Mouse (Mus musculus): Measurements from ENCODE around the gene Ube2n.

Ube2n gene

DNA sequence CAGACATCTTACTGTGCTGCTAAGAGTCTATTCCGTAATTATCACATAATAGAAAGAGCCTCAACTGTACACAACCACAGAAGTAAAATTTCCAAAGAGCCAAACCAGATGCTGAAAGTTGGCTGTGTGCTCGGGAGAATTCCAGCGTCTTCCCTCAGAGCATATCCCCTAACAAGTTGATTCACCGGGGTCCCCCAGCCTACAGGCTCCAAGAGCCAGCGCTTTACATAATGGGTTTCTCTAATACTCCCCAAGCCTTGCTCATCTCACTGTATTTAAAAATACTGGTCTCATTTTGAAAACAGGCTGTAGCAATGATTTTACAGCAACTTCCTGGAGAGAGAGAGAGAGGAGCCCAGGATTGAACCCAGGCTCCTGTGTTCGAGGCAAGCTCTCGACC, 46.7 kb downstream of the Ube2n start:
- DNase-seq: no peak

DNA sequence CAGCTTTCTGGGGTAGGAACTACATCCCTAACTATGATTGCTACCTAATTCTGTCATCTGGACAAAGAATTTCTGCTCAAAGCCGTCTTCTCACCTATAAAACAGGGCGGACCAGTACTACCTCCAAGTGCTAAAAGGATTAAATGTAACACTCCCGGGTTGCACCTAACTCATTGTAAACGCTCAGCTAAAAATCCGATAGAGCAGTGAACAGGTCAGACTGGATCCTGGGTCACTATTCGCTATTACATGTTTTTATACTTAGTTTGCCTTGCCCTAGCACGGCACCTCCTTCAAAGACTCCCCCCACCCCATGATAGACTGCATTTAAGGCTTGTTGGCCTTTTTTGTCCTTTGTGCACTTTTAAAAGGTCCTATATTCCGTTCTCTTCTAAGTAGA, 47.5 kb downstream of the Ube2n start:
- no peak for DNase-seq

DNA sequence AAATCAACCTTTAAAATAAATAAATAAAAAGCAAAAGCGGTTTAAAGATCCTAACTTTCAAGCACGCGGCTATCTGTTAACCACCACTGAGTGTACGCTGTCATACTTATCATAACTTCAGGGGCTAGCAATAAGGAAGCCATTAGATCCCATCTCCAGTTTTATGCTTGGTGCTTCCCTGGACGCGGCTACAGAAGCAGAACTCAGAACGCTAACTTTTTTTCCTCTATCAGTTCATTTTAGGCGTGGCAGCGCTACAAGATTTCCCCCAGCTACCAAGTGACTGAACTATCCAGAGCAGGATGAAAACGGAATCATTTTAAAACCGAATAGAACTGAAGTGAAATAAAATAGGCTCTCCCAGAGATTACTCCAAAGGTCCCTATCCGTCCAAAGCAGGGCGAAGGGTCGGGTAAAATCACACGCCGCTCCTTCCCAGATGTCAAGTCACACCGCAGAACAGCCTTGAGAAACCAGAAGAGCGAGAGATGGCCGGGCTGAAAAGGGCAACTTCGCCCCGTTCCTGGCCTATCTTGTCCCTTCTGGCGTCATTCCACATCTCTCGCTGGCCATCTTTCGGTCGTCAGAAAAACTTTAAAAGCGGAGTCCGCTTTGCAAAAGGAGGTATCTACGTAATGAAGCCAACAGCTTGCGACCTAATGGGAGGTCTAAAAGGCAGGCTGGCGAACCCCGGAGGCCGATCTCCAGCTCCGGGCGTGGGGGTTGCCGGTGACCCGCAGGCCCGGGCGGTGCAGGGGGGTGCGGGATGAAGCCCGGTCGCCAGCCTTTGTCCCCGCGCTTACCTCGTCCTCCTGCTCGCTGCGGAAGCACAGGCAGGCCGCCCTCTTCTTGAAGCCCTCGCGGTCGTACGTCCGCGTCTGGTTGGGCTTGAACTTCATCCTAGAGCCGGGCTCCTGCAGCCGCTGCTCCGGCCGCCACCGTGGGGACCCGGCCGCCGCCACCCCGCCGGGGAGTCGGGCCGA, 48.2 kb downstream of the Ube2n start:
- peak; percentile 66 for DNase-seq

DNA sequence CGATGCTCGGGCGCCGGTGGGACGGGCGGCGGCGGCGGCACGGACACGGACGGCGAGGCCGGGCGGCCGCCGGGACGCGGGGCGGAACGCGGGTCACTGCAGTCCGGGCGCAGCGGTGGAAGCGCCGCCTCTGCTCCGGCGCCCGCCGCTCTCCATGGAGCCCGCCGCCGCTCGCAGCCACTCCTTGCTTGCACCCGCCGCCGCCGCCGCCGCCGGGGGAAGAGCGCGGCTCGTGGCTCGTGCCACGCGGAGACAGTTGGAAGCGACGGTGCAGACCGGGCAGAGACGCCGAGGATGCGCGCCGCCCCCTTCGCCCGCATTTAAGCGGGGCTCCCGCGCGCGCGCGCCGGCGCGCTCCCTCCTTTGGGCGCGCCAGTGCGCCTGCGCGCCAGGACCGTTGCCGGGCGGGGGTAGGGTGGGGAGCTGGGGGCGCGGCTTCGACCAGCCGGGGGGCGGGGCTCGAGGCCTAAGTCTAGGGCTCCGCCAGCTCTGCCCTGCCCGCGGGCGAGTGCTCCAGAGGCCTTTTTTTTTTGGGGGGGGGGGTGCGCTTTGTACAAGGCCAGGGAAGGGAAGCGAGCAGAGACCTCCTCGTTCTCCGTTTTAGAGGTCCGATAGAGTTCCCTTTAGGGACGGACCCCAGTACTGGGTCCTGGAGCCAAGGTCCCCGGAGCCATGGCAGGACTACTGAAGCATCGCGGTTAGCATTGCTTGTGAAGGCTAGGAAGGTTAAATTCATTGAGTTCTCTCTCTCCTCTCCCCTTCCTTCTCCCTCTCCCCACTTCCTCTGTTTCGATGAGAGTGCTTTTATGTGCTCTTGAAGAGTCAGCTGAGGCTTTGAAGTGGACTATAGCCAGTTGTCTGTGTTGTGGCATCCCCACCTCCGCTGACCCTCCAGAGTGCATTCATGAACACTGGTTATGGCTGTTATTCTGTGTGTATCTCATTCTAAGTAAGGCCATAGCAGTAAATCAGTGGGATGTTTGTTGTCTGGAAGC, 49.2 kb downstream of the Ube2n start, which contains the start of gene Nudt4:
Nudt4 (minus strand) TSS at position 296 of the 995 bp plus-strand sequence.
- peak; percentile 95 for DNase-seq

DNA sequence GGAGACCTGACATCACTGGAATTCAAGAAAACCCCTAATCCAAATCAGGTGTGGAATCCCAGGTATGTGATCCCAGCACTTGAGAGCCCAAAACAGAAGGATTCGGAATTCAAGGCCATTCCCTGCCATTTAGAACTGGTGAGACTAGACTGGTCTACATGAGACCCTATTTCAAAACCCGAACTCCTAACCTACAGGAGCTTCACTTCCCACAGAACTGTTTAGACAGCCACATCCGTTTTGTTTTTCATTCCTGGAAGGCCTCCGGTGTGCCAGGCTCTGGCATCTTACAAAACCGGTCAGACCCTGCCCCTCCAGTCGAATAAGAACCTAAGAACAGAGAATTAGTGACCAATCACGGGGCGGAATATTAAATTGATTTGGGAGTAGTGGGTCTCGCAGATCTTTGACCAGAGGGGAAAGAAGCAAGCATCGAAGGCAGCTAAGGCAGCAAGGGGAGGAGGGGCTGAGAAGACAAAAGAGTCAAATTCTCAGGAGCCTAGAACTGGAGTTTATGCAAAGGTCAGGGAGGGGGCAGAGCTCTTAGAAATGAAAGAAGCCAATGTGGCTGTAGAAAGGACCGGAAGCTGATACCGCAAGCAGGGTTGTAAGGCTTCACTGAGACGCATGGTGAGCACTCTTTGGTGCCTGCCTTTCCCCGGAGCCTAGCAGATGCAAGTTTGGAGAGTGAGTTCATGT, 50.4 kb downstream of the Ube2n start:
- peak; percentile 34 for DNase-seq

DNA sequence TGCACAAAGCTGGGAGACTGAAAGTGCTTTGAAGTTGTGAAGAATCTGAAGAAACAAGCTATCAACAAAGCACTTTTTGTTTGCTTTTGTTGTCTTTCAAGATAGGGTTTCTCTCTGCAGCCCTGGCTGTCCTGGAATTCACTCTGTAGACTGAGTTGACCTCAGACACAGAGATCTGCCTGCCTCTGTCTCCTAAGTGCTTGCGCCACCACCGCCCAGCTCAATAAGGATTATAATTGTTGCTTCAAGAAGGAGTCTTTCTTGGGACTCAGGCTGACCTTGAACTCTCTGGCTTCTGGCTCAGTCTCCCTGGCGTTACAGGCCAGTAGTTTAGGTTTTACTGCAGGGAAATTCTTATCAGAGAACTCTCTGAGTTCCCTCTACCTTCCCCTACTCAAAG, 51.8 kb downstream of the Ube2n start:
- DNase-seq: no peak

DNA sequence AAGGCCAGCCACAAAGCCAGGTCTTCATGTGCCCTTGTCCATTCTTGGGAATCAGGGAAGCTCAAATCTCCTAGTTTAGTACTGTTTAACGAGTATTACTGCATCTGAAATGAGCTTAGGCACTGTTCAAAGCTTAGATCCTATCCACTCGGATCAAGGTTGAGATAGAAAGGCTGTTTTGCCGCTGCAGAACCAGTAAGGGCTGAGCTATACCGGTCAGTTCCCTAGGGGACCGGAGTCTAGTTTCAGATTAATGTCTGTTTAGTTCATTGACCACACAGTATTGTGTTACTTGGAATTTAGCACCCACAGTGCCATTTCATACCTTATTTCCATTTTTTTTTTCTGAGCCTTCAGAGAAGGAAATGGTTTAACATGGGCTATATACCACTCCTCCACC, 52.6 kb downstream of the Ube2n start:
- DNase-seq: no peak

DNA sequence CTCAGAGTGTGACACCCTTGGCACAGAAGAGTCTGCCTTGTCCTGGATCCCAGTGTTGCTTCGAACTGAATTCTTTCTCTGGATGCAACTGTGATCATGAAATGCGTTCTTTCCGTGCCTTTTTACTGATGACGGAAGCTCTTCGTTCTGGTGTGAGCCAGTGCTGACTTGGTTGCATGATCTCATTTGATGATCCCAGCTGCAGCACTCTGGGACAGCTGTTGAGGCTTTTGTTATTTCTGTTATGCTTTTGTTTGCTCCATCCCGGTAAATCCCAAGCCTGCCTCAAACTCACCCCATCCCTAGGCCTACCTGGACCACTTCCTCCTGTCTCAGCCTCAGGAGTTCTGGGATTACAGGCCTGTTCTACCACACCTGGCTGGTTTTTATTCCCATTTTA, 53.1 kb downstream of the Ube2n start:
- no peak for DNase-seq

DNA sequence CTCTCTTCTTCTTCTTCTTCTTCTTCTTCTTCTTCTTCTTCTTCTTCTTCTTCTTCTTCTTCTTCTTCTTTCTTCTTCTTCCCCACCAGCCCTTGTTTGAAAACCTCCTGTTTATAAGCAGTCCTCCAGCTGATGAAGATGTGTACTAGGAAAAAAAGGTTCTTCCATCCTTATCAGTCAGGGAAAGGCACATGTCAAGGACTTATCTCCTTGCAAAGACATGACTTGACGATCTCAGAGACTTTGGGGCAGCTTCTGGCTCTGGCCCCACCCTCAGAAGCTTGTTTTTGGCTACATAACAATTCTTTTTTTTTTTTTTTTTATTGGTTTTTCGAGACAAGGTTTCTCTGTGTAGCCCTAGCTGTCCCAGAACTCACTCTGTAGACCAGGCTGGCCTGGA, 54.5 kb downstream of the Ube2n start:
- DNase-seq: no peak

DNA sequence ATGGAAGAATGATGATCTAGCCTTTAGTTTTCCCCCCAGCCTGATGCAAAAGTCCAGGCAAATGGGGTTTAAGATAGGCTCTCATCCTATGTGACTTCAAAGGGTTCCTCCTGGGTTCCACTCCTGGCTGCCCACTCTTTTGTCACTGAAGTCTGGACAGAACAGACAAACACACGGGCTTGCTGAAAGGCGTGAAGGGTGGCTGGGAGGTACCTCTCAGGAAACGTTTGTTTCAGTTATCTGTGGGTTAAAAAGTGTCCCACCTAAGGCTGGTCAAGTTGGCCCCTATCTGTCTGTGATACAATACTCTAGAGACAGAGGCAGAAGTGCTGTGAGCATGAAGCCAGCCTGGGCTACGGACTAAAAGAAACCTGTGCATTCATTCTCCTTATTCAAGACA, 60.0 kb downstream of the Ube2n start:
- DNase-seq: no peak

DNA sequence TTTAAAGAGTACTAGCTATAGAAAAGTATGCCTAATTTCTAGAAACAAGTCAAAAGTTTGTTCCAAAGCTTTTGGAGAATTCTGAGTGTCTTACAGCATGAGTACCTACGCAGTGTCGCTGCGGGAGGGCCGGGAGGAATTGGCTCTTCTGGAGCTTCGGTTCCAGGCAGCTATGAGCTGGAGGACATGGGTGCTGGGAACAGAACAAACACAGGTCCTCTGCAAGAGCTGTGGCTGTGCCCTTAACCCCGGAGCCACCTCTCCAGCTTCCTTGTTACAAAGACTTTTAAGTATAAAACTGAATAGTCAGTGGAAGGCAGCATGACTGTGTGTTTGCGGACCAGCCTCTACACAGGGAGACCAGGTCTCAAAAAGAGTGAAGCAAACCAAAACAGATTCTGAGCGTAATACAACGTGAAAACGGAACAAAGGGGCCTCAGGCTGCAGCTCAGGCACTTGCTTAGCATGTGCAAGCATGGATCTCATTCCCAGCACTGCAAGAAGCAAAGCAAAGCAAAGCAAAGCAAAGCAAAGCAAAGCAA, 61.0 kb downstream of the Ube2n start:
- DNase-seq: no peak

DNA sequence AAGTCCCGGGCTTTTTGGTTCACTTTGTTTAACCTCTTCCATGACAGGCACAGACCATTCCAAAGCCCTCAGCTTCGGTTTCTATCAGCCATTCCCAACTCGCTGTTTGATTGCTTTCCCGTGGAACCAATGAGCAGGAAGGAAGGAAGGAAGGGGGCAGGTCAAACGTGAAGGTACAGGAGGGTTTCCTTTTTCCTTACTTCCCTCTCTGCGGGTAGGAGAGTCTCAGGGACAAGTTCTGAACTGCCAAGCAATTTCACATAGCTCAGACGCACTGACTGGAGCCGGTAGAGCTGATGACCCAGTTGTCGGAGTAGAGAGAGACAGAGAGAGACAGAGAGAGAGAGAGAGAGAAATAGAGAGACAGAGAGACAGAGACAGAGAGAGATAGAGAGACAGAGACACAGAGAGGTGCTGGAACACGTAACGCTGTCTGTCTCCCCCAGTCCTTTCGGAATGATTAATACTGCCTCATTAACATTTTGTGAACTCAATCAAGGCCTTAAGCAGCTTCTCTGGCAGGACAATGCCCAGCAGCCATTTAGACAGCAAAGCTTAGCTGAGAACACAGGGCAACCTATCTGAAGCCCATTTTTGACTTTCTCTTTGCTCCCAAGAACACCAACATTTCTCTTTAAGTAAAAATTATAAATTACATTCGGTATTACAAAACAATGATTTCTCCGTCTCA, 62.1 kb downstream of the Ube2n start:
- no peak for DNase-seq

DNA sequence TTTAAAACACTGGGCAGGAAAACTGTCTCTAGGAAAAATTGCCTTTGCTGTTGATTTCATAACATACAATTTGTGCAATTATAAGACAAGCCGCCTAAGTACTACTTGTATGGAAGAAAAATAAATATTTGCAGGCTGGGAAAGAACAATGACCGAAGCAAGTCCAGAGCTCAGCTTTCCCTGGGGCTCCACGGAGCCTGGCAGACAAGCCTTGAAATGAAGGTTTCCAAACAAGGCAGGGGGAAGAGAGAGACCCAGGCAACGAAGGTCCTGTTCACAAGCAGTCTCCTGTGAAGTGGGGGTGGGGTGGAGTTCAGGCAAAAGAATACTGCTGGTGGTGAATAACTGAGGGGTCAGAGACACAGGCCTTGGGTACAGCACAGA, 62.6 kb downstream of the Ube2n start:
- DNase-seq: no peak

DNA sequence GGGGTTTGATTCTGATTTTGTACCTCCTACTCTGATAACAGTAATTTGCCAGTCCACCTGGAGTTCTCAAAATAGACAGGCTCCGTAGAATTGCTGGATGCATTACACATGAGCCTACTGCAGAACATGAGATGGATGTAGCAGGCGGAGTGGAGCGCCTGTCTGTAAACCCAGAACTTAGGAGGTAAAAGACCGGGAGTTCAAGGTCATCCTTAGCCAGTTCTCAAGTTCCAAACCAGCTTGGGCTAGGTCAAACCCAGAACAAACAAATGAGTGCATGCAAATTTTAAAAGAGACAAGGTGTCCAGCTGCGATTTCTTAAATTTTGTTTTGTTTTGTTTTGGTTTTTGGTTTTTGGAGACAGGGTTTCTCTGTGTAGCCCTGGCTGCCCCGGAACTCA, 70.6 kb downstream of the Ube2n start:
- no peak for DNase-seq

DNA sequence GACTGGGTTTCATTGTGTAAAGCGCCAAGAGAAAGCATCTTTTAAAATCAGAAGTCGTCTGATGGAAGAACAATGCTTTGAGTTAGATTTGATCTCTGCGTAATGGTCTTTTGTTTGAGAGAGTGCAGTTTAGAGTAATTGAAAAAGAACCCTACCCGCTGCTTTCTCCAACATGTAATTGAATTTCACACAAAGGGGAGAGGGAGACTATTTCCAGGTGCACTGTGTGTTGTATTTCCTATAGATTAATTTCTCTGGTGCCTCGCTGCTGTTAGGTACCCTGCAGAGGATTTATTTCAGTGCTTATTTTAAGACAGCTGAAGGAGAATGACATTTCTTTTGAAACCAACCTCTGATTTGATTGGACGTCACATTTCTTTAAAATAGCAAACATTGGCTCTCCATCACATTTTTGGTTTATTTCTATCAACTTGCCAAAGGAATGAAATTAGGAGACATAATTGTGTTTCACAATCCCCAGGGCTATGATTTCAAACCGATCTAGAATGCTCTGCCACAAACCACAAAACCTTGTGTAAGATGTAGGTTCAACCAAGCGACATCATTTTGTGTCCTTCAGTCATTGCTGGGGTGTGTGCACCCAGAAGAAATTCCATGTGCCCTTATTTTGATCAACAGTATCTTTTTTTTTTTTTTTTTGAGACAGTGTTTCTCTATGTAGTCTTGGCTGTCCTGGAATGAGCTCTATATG, 72.7 kb downstream of the Ube2n start:
- no peak for DNase-seq

DNA sequence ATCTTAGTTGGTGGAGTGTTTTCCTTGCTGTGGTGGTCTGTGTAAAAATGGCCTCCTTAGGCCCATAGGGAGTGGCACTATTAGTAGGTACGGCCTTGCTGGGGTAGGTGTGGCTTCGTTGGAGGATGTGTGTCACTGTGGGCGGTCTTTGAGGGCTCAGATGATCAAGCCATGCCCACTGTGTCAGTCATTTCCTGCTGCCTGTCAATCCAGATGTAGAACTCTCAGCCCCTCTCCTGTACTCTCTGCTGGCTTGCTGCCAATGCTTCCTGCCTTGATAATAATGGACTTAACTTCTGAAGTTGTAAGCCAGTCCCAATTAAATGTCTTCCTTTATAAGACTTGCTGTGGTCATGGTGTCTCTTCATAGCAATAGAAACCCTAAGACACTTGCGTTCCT, 74.3 kb downstream of the Ube2n start:
- DNase-seq: no peak

DNA sequence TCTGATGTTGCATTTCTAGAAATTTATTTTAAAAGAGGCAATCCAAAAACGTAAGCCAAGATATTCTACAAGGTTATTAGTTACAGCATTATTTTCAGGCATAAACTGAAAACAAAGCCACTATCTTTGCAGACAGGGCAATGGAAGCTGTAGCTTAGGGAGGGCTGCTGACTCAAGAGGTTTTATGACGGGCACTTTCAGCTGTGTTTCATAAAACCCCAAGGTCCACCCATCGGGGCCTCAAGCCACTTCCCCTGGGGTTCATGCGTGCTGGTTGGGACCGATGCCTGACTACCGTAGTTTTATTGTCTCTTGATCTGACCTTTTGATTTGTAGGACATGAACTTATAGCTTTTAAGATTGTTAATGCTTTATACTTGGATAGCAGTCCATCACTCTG, 75.3 kb downstream of the Ube2n start:
- no peak for DNase-seq

DNA sequence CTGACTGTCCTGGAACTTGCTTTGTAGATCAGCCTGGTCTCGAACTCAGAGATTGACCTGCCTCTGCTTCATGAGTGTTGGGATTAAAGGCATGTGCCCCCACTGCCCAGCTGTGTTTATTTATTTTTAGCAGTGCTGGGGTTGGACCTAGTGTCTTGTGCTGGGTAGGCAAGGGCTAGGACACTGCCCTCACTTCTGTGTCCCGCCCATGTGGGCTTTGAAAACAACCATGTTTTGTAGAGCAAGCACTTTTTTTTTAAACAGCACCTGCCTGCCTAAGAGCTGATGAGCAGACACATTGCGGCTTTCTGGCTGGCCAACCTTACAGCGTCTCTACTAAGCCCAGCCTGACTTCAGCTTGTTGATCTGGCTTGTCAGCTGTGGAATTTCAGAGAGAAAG, 76.3 kb downstream of the Ube2n start:
- no peak for DNase-seq

DNA sequence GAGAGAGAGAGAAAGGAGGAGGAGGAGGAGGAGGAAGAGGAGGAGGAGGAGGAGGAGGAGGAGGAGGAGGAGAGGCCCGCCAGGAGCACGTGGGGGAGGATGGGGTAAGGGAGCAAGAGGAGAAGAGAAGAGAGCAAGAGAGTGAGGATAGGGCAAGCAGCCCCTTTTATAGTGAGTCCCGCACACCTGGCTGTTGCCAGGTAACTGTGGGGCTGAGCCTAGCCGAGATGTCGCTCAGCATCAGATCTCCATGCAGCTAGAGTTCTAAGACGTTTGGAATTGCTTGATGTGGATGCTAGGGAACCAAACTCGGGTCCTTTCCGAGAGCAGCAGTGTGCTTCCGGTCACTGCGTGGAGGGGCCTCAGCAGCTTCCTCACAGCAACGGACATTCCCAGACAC, 79.5 kb downstream of the Ube2n start:
- no peak for DNase-seq
